Mouse (Mus musculus) heart, postnatal 0 days (tissue): ENCODE data around the gene Gm7233. TPM values are rescaled to one million over a fixed set of nuclear protein-coding genes. Genes with fewer than 3 reads are reported as not detected.
"Not testable (repeated sequence)": the region's sequence is repeated elsewhere in the genome, so short reads cannot be mapped to it uniquely, and the experiment has no call there.

ENCODE experiments used
- ATAC-seq: fragments of 200-750 bp; cut with Nextera tagmentation; 2 replicates; pipeline ENCODE4 v1.8.0; 2017; ENCODE audit warnings: low read depth, moderate number of reproducible peaks, moderate library complexity; ENCODE audit not compliant: insufficient read depth
- DNase-seq: peaks from one replicate; pipeline ENCODE4 v3.0.0-alpha.2; 2016; ENCODE audit warnings: low spot score
- H3K27ac ChIP-seq: fragments of 300-500 bp; sonication (generic); 2 replicates; pipeline ENCODE4 v1.5.1; 2014; ENCODE audit warnings: low read depth, mild to moderate bottlenecking
- H3K27me3 ChIP-seq: fragments of 300-500 bp; sonication (generic); 2 replicates; pipeline ENCODE4 v1.6.1; 2014; ENCODE audit warnings: low read length, mixed read lengths; ENCODE audit not compliant: control insufficient read depth, insufficient read depth
- H3K36me3 ChIP-seq: fragments of 300-500 bp; sonication (generic); replicated peaks from 2 replicates; pipeline ENCODE4 v1.6.1; 2014; ENCODE audit warnings: low read length, mixed read lengths; ENCODE audit not compliant: control insufficient read depth, insufficient read depth
- H3K4me1 ChIP-seq: fragments of 300-500 bp; sonication (generic); 2 replicates; pipeline ENCODE4 v1.6.1; 2014; ENCODE audit warnings: antibody characterized with exemption; ENCODE audit not compliant: control insufficient read depth, insufficient read depth
- H3K4me2 ChIP-seq: fragments of 300-500 bp; sonication (generic); 2 replicates; pipeline ENCODE4 v1.6.1; 2014; ENCODE audit warnings: low read depth, mild to moderate bottlenecking, low read length, moderate library complexity
- H3K4me3 ChIP-seq: fragments of 300-500 bp; sonication (generic); 2 replicates; pipeline ENCODE4 v1.5.1; 2014; ENCODE audit warnings: low read depth, low read length
- H3K9ac ChIP-seq: fragments of 300-500 bp; sonication (generic); replicated peaks from 2 replicates; pipeline ENCODE4 v1.6.1; 2014; ENCODE audit warnings: low read depth, low read length, mixed read lengths
- H3K9me3 ChIP-seq: fragments of 300-500 bp; sonication (generic); replicated peaks from 2 replicates; pipeline ENCODE4 v1.6.1; 2016; ENCODE audit warnings: low read length; ENCODE audit not compliant: control insufficient read depth
- WGBS: fragments of 180-500 bp; shearing (Covaris S2); extraction: QIAGEN DNeasy Blood & Tissue Kit; methylation state at CpG from one replicate; pipeline ENCODE4 v1.1.7; 2014; 5-methylcytosine and 5-hydroxymethylcytosine counted together
- polyA plus RNA-seq: library from polyadenylated mRNA; unstranded; fragments of >200 nt; fragmentation: Nextera tagmentation; extraction: Ambion mirVana; gene quantifications from 2 replicates; pipeline ENCODE4 v1.2.1, GENCODE M21; 2015
- total RNA-seq: library from RNA; depleted of rRNA; stranded (reverse); fragments of >200 nt; gene quantifications from 2 replicates; pipeline ENCODE4 v1.2.3, GENCODE M21; 2014; ENCODE audit warnings: low replicate concordance; rRNA removed

Gene Gm7233
- total RNA-seq (not detected in 2 replicates), polyA plus RNA-seq (not detected in 2 replicates)

DNA sequence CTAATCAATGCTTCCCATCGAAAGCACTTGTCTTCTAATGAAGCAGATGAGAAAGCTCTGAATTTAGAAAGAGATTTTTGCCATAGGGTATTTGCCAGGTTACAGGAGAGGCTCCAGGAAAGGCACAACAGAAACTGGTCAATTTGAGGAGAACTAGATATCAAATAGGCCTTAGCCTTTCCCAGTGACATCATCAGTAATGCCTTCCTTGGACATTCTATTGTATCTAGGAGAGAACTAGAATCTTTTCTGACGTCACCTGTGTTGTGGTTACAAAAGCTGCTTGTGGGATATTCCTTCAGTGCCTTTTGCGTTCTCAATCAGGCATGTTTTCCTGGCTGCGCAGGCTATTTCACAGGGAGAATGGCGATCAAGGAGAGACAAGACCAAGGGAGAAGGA is at the start of gene Gm7233:
Gene Gm7233 (plus strand): TSS at position 301 of the 400 bp plus-strand sequence.
- ATAC-seq, H3K4me1 ChIP-seq: not testable (repeated sequence)

DNA sequence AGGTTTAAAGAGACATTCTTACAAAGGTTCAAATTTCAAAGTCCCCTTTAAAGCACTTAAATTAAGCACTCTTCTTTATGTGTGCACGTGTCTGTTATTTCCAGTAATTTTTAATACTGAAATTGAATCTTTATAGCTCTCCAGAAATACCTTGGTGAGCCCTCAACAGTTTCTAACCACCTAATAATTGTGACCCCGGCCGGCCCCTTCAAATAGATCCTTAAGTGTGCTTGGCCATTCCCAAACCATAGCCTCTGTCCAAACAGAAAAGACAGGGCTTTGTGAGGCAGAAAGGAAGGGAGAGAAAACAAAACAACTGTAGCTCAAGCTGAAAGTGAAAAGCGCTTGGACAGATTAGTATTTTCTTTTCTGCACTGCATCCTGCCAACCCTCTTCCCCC is 12.5 kb upstream of the Gm7233 start:
- ATAC-seq, H3K9me3 ChIP-seq, H3K27me3 ChIP-seq, H3K36me3 ChIP-seq, DNase-seq, H3K4me1 ChIP-seq, H3K4me3 ChIP-seq, H3K9ac ChIP-seq, H3K27ac ChIP-seq, H3K4me2 ChIP-seq: not testable (repeated sequence)
- WGBS: 53% methylated on average over 4 of the region's 4 CpGs

More for the DNA sequence above, at the start of gene Gm7233:
- not testable (repeated sequence) for H3K4me2 ChIP-seq, DNase-seq, H3K9ac ChIP-seq, H3K27me3 ChIP-seq, H3K9me3 ChIP-seq, H3K4me3 ChIP-seq, H3K36me3 ChIP-seq, H3K27ac ChIP-seq
- WGBS: 61% methylated on average over 4 of the region's 5 CpGs

DNA sequence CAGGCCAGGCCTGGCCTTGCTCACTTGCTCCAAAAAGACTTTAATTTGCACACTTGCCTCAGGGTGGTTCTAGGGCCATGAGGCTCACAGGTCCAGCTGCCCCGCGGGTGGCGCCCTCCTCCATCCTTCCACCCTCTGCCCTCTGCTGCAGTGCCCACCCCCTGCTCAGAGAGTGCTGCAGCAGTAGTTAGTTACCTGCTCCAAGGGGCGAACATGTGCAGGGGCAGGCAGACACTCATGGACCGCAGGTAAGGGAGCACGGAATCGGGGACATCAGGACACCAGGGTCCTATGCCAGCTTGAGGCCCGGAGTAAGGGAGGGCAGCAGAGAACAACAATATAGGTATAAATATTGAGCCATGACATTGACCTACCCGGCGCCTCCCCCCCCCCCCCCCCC is 11.7 kb upstream of the Gm7233 start:
- not testable (repeated sequence) for ATAC-seq, H3K4me1 ChIP-seq
- no CpG with 5 or more reads among the region's 10 CpGs for WGBS

DNA sequence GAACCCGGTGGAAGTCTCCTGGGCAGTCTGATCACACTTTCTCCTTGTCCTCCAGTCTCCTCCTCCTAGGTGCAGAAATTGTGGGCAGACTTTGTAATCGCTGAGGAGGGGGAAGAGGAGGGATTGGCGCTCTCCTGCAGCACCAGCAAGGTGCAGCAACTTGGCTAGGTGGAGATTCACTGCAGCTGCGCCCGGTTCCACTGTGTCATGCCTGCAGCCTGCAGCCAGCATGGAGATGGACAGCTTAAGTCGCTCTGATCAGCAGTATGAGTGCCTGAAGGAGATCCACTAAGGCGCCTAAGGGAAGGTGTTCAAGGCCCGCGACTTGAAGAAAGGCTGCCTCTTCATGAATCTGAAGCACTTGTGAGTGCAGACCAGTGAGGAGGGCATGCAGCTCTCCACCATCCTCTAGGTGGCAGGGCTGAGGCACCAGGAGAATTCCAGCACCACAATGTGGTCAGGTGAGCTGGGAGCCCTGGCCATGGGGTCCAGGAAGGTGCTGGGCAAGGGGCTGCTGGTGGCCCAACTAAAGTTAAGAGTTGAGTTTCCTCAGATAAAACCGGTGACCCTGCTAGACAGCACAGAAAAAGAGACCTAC is 11.0 kb upstream of the Gm7233 start:
- 33% methylated on average over 1 of the region's 10 CpGs for WGBS
- not testable (repeated sequence) for H3K4me1 ChIP-seq, H3K9ac ChIP-seq, H3K36me3 ChIP-seq, H3K27ac ChIP-seq, H3K4me3 ChIP-seq, H3K4me2 ChIP-seq, H3K27me3 ChIP-seq, ATAC-seq, H3K9me3 ChIP-seq, DNase-seq

More for the DNA sequence above, 11.7 kb upstream of the Gm7233 start:
- not testable (repeated sequence) for H3K4me3 ChIP-seq, H3K9ac ChIP-seq, H3K9me3 ChIP-seq, DNase-seq, H3K27me3 ChIP-seq, H3K27ac ChIP-seq, H3K4me2 ChIP-seq, H3K36me3 ChIP-seq

DNA sequence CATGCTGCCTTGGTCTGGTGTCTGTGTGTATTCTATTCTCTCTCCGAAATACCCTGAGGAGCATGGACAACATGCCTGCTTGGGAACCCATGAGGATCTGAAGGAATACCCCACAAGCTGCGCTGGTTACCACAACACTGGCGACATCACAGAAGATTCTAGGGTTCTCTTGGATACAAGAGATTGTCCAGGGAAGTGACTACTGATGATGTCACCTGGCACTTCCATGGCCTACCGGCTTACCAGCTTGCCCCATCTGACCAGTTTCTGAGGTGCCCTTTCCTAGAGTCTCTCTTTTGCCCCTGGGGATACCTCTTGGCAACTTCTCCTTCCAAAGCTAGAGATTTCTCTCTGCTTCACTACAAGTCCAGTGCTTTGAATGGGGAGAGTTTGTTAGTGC is 55.5 kb downstream of the Gm7233 start, which contains the start of gene Gm8122:
Gene Gm8122 (minus strand): TSS at position 101 of the 400 bp plus-strand sequence.
- WGBS: 72% methylated on average over 3 of the region's 4 CpGs
- not testable (repeated sequence) for H3K4me2 ChIP-seq, DNase-seq, H3K9me3 ChIP-seq, ATAC-seq, H3K4me1 ChIP-seq, H3K36me3 ChIP-seq, H3K27me3 ChIP-seq, H3K4me3 ChIP-seq, H3K27ac ChIP-seq, H3K9ac ChIP-seq

Other genes starting within 250 kb of the Gm7233 start
- not detected in 2 replicates for gene Gm8082, start 186.2 kb upstream of the Gm7233 start, total RNA-seq
- gene Gm8082, start 186.2 kb upstream of the Gm7233 start, polyA plus RNA-seq: not detected in 2 replicates
- not detected in 2 replicates for gene Gm10376, start 164.2 kb upstream of the Gm7233 start, total RNA-seq
- not detected in 2 replicates for gene Gm10376, start 164.2 kb upstream of the Gm7233 start, polyA plus RNA-seq
- gene Gm8094, start 103.2 kb upstream of the Gm7233 start, total RNA-seq: not detected in 2 replicates
- gene Gm8094, start 103.2 kb upstream of the Gm7233 start, polyA plus RNA-seq: not detected in 2 replicates
- gene Gm8104, start 79.3 kb upstream of the Gm7233 start, total RNA-seq: not detected in 2 replicates
- gene Gm8104, start 79.3 kb upstream of the Gm7233 start, polyA plus RNA-seq: 0.20 and 0.27 TPM in 2 replicates
- not detected in 2 replicates for gene Gm8122, start 55.4 kb downstream of the Gm7233 start, total RNA-seq
- gene Gm8122, start 55.4 kb downstream of the Gm7233 start, polyA plus RNA-seq: not detected in 2 replicates
- gene Gm8126, start 78.8 kb downstream of the Gm7233 start, total RNA-seq: not detected in 2 replicates
- not detected in 2 replicates for gene Gm8126, start 78.8 kb downstream of the Gm7233 start, polyA plus RNA-seq
- gene Gm9732, start 95.2 kb downstream of the Gm7233 start, total RNA-seq: not detected in 2 replicates
- gene Gm9732, start 95.2 kb downstream of the Gm7233 start, polyA plus RNA-seq: not detected in 2 replicates
- gene Gm8127, start 114.0 kb downstream of the Gm7233 start, total RNA-seq: not detected in 2 replicates
- not detected in 2 replicates for gene Gm8127, start 114.0 kb downstream of the Gm7233 start, polyA plus RNA-seq
- gene 1700001F09Rik, start 167.9 kb downstream of the Gm7233 start, total RNA-seq: not detected in 2 replicates
- not detected in 2 replicates for gene 1700001F09Rik, start 167.9 kb downstream of the Gm7233 start, polyA plus RNA-seq
- gene Gm8138, start 236.5 kb downstream of the Gm7233 start, total RNA-seq: not detected in 2 replicates
- not detected in 2 replicates for gene Gm8138, start 236.5 kb downstream of the Gm7233 start, polyA plus RNA-seq